8 mouse cellular contexts compared by ENCODE assay signal in genomic region chr11:101323609-101324008, GRCm38 (mm10). TPM values are rescaled to one million over a fixed set of nuclear protein-coding genes. Genes with fewer than 3 reads are reported as not detected.
A peak's percentile ranks its signal among the peaks of the same experiment; 100 is the strongest.
DNase-seq lines count a peak whose midpoint lies in the region; ATAC-seq and TF ChIP-seq lines count a peak whose summit lies in the region.

No protein-coding gene starts in this region.

- peak; percentile 77 for DNase-seq in urinary bladder, postnatal 14 days (ENCODE audit: low spot score)
- DNase-seq in urinary bladder, adult 2 months (ENCODE audit: low spot score) = no peak
- DNase-seq in cerebellum, postnatal 4 days (ENCODE audit: low spot score in 2 of 2) = peak; percentile 48 to 77
- peak; percentile 71 for DNase-seq in gastrocnemius, postnatal 10 days
- peak; percentile 66 to 89 for DNase-seq in kidney, adult 8-10 months
- DNase-seq in limb, embryonic 10.5 days (ENCODE audit: low spot score) = peak; percentile 73
- DNase-seq in thymus, adult 2 months = peak; percentile 59

- no peaks in the 10 kb centered on the region for H3K27me3 ChIP-seq in limb, embryonic 10.5 days (ENCODE audit: low read depth, poor library complexity, severe bottlenecking)
- H3K27me3 ChIP-seq in midbrain, embryonic 15.5 days (replicated peaks) = no peaks in the 10 kb centered on the region
- no peaks in the 10 kb centered on the region for H3K27me3 ChIP-seq in thymus, adult 2 months (ENCODE audit: control insufficient read depth, insufficient read depth, low read length)

- peak; percentile 70 for ATAC-seq in midbrain, embryonic 15.5 days (replicated peaks)

- H3K4me1 ChIP-seq in limb, embryonic 10.5 days = peaks cover 7% of the 10 kb centered on the region; the same call in 1 of the 2 replicates
- no peaks in the 10 kb centered on the region for H3K4me1 ChIP-seq in midbrain, embryonic 15.5 days
- no peaks in the 10 kb centered on the region for H3K4me1 ChIP-seq in thymus, adult 2 months (replicated peaks; ENCODE audit: control insufficient read depth, insufficient read depth, low read length)

- H3K9ac ChIP-seq in midbrain, embryonic 15.5 days = no peak overlapping the region

- H3K36me3 ChIP-seq in limb, embryonic 10.5 days = peaks cover 89% of the 10 kb centered on the region
- peaks cover 46% of the 10 kb centered on the region for H3K36me3 ChIP-seq in midbrain, embryonic 15.5 days (replicated peaks)
- H3K36me3 ChIP-seq in thymus, adult 2 months (ENCODE audit: control insufficient read depth, insufficient read depth, low read length) = peaks cover 60% of the 10 kb centered on the region

- no peak overlapping the region for H3K4me2 ChIP-seq in midbrain, embryonic 15.5 days

- no peak for TF ChIP-seq POLR2A in thymus, adult 2 months (IDR thresholded peaks at IDR 0.05; ENCODE audit: control insufficient read depth, extremely low read depth, insufficient read depth, low read length, poor library complexity)

- WGBS in limb, embryonic 10.5 days = 33% methylated on average over 4 of the region's 4 CpGs
- WGBS in midbrain, embryonic 15.5 days = 10% methylated on average over 4 of the region's 4 CpGs
- WGBS in thymus, adult 2 months = 58% methylated on average over 4 of the region's 4 CpGs

- peak; percentile 75; the same call in 1 of the 2 replicates for TF ChIP-seq CTCF in thymus, adult 2 months (IDR thresholded peaks at IDR 0.05; ENCODE audit: borderline replicate concordance, control insufficient read depth, extremely low read depth, insufficient read depth, low read length, poor library complexity)

- H3K9me3 ChIP-seq in limb, embryonic 10.5 days (replicated peaks) = no peaks in the 10 kb centered on the region
- no peaks in the 10 kb centered on the region for H3K9me3 ChIP-seq in midbrain, embryonic 15.5 days

- H3K4me3 ChIP-seq in limb, embryonic 10.5 days = no peak overlapping the region
- no peak overlapping the region for H3K4me3 ChIP-seq in midbrain, embryonic 15.5 days
- H3K4me3 ChIP-seq in thymus, adult 2 months (ENCODE audit: control insufficient read depth, insufficient read depth, low read length) = no peak overlapping the region

- H3K27ac ChIP-seq in limb, embryonic 10.5 days = no peak overlapping the region
- H3K27ac ChIP-seq in midbrain, embryonic 15.5 days = no peak overlapping the region
- H3K27ac ChIP-seq in thymus, adult 2 months (ENCODE audit: control insufficient read depth, insufficient read depth, low read length) = no peak overlapping the region

RNA-seq across cellular contexts. Expression of gene Aoc2, which starts 1.3 kb away (rescaled TPM):
- polyA plus RNA-seq in urinary bladder, adult 2 months (2012; rRNA removed) = 3.8 and 4.8 TPM in 2 replicates
- total RNA-seq in gastrocnemius, postnatal 10 days (2021) = 1 to 10 TPM; 1.7 to 2.3 TPM
- 2.7 and 2.8 TPM in 2 replicates for polyA plus RNA-seq in limb, embryonic 10.5 days (2016; fragmentation: Nextera tagmentation; extraction: Ambion mirVana)
- polyA plus RNA-seq in midbrain, embryonic 15.5 days (2015; fragmentation: Nextera tagmentation; extraction: Ambion mirVana) = 2.2 and 2.9 TPM in 2 replicates
- polyA plus RNA-seq in thymus, adult 2 months (2012; rRNA removed) = 14.6 and 16.2 TPM in 2 replicates

RNA-seq across cellular contexts. Expression of gene Aoc3, which starts 6.8 kb away (rescaled TPM):
- 59.2 and 75.5 TPM in 2 replicates for polyA plus RNA-seq in urinary bladder, adult 2 months (2012; rRNA removed)
- 10 to 100 TPM; 25.2 to 31.0 TPM for total RNA-seq in gastrocnemius, postnatal 10 days (2021)
- polyA plus RNA-seq in limb, embryonic 10.5 days (2016; fragmentation: Nextera tagmentation; extraction: Ambion mirVana) = 0.03 TPM in 1 of 2 replicates, not detected in the other
- 0.06 TPM in 1 of 2 replicates, not detected in the other for polyA plus RNA-seq in midbrain, embryonic 15.5 days (2015; fragmentation: Nextera tagmentation; extraction: Ambion mirVana)
- polyA plus RNA-seq in thymus, adult 2 months (2012; rRNA removed) = 11.8 and 12.1 TPM in 2 replicates

RNA-seq across cellular contexts. Expression of gene Psme3, which starts 7.6 kb away (rescaled TPM):
- 60.6 and 68.7 TPM in 2 replicates for polyA plus RNA-seq in urinary bladder, adult 2 months (2012; rRNA removed)
- total RNA-seq in gastrocnemius, postnatal 10 days (2021) = 10 to 100 TPM; 72.4 TPM
- 210 and 214 TPM in 2 replicates for polyA plus RNA-seq in limb, embryonic 10.5 days (2016; fragmentation: Nextera tagmentation; extraction: Ambion mirVana)
- 115 and 120 TPM in 2 replicates for polyA plus RNA-seq in midbrain, embryonic 15.5 days (2015; fragmentation: Nextera tagmentation; extraction: Ambion mirVana)
- 103 and 106 TPM in 2 replicates for polyA plus RNA-seq in thymus, adult 2 months (2012; rRNA removed)

RNA-seq across cellular contexts. Expression of gene Becn1, which starts 21.5 kb away (rescaled TPM):
- polyA plus RNA-seq in urinary bladder, adult 2 months (2012; rRNA removed) = 147 and 154 TPM in 2 replicates
- total RNA-seq in gastrocnemius, postnatal 10 days (2021) = 10 to 100 TPM; 74.5 to 76.9 TPM
- polyA plus RNA-seq in limb, embryonic 10.5 days (2016; fragmentation: Nextera tagmentation; extraction: Ambion mirVana) = 148 TPM in 2 replicates
- 183 and 186 TPM in 2 replicates for polyA plus RNA-seq in midbrain, embryonic 15.5 days (2015; fragmentation: Nextera tagmentation; extraction: Ambion mirVana)
- polyA plus RNA-seq in thymus, adult 2 months (2012; rRNA removed) = 176 and 192 TPM in 2 replicates

RNA-seq across cellular contexts. Expression of gene G6pc, which starts 43.8 kb away (rescaled TPM):
- polyA plus RNA-seq in urinary bladder, adult 2 months (2012; rRNA removed) = not detected in 2 replicates
- under 1 TPM in 1 of 2 experiments, not detected in 1; 0.14 TPM for total RNA-seq in gastrocnemius, postnatal 10 days (2021)
- not detected in 2 replicates for polyA plus RNA-seq in limb, embryonic 10.5 days (2016; fragmentation: Nextera tagmentation; extraction: Ambion mirVana)
- polyA plus RNA-seq in midbrain, embryonic 15.5 days (2015; fragmentation: Nextera tagmentation; extraction: Ambion mirVana) = not detected in 2 replicates
- 0.15 and 0.37 TPM in 2 replicates for polyA plus RNA-seq in thymus, adult 2 months (2012; rRNA removed)

Comparison
In these comparisons a context has a peak if more than half of its experiments do, and no peak if none do; other contexts are left out.
1. RNA of gene Aoc3, which starts 6.8 kb away (polyA plus RNA-seq): 59.2 to 75.5 TPM in urinary bladder, adult 2 months and 11.8 to 12.1 TPM in thymus, adult 2 months; 0.06 TPM in midbrain, embryonic 15.5 days and 0.03 TPM in limb, embryonic 10.5 days; every median in the first group is over 10 times any median in the second.